ENCODE assay signal across 8 mouse cellular contexts in the genomic region with DNA sequence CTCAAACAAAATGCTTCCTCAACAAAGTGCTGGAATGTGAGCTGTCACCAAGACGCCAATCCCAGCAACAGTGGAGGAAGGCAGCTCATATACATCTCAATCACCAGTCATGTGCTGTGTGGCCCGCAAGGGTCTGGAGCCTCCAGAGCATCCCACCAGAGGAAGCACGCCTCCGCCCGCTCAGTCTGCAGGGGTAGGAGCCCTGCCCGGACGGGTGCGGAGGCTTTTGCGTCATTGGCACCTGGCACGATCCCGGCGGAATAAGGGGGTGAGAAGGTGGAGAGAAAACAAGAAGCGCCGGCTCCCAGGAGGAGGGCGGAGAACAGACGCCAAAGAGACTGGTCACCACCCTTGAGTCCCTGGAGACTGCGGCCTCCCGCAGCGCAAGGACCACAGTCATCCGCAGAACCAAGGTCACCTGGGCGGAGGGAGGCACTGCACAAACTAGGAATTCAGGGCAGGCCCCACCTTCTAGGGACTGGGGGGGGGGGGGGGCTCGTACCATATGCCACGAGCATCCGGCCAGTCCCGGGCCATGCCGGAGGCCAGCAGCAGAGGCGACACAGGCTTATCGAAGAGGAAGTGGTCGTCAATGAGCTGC. TPM values are rescaled to one million over a fixed set of nuclear protein-coding genes. Genes with fewer than 3 reads are reported as not detected.
A peak's percentile ranks its signal among the peaks of the same experiment; 100 is the strongest.
DNase-seq lines count a peak whose midpoint lies in the region; ATAC-seq and TF ChIP-seq lines count a peak whose summit lies in the region.

No protein-coding gene starts in this region.

- H3K27me3 ChIP-seq in spleen, adult 2 months (ENCODE audit: control insufficient read depth, insufficient read depth, low read length): peaks cover 9% of the 10 kb centered on the region
- H3K27me3 ChIP-seq in embryonic facial prominence, embryonic 11.5 days (ENCODE audit: control insufficient read depth, insufficient read depth, low read length): peaks cover 34% of the 10 kb centered on the region
- peaks cover 14% of the 10 kb centered on the region for H3K27me3 ChIP-seq in hindbrain, embryonic 12.5 days
- peaks cover 51% of the 10 kb centered on the region for H3K27me3 ChIP-seq in limb, embryonic 15.5 days
- H3K27me3 ChIP-seq in neural tube, embryonic 12.5 days (replicated peaks): peaks cover 5% of the 10 kb centered on the region; the same call in 1 of the 2 replicates

- no peaks in the 10 kb centered on the region for H3K9me3 ChIP-seq in embryonic facial prominence, embryonic 11.5 days (replicated peaks; ENCODE audit: control insufficient read depth, low read length)
- no peaks in the 10 kb centered on the region for H3K9me3 ChIP-seq in hindbrain, embryonic 12.5 days (replicated peaks)
- no peaks in the 10 kb centered on the region for H3K9me3 ChIP-seq in limb, embryonic 15.5 days
- H3K9me3 ChIP-seq in neural tube, embryonic 12.5 days: no peaks in the 10 kb centered on the region

- H3K4me2 ChIP-seq in embryonic facial prominence, embryonic 11.5 days (ENCODE audit: low read depth, low read length): peak overlapping the region; percentile 94
- peak overlapping the region; percentile 90 for H3K4me2 ChIP-seq in hindbrain, embryonic 12.5 days (replicated peaks)
- peak overlapping the region; percentile 98 for H3K4me2 ChIP-seq in limb, embryonic 15.5 days
- peak overlapping the region; percentile 95 for H3K4me2 ChIP-seq in neural tube, embryonic 12.5 days (replicated peaks)

- DNase-seq in spleen, adult 2 months (ENCODE audit: low read depth in 1 of 2, low spot score in 2 of 2): no peak
- no peak for DNase-seq in spleen, postnatal 14 days (ENCODE audit: low spot score in 2 of 2)
- DNase-seq in embryonic facial prominence, embryonic 11.5 days (ENCODE audit: low spot score): no peak
- DNase-seq in layer of hippocampus, adult 9-10 months (ENCODE audit: low spot score): no peak
- no peak for DNase-seq in T-cell, adult 2 months (ENCODE audit: low spot score)

- TF ChIP-seq POLR2A in spleen, adult 2 months (IDR thresholded peaks at IDR 0.05; ENCODE audit: low read depth, low read length): no peak

- H3K4me3 ChIP-seq in spleen, adult 2 months (ENCODE audit: extremely low read depth, insufficient read depth, insufficient read length): peak overlapping the region; percentile 49; the same call in 1 of the 2 replicates
- H3K4me3 ChIP-seq in embryonic facial prominence, embryonic 11.5 days (ENCODE audit: low read depth, low read length): peak overlapping the region; percentile 42
- H3K4me3 ChIP-seq in hindbrain, embryonic 12.5 days: peak overlapping the region; percentile 87
- H3K4me3 ChIP-seq in limb, embryonic 15.5 days: peak overlapping the region; percentile 54
- peak overlapping the region; percentile 89 for H3K4me3 ChIP-seq in neural tube, embryonic 12.5 days

- H3K27ac ChIP-seq in spleen, adult 2 months (ENCODE audit: insufficient read depth, low read length): no peak overlapping the region
- no peak overlapping the region for H3K27ac ChIP-seq in embryonic facial prominence, embryonic 11.5 days (replicated peaks; ENCODE audit: low read depth, low read length)
- peak overlapping the region; percentile 90 for H3K27ac ChIP-seq in hindbrain, embryonic 12.5 days
- no peak overlapping the region for H3K27ac ChIP-seq in limb, embryonic 15.5 days
- peak overlapping the region; percentile 84; the same call in 1 of the 2 replicates for H3K27ac ChIP-seq in neural tube, embryonic 12.5 days

- ATAC-seq in embryonic facial prominence, embryonic 11.5 days (replicated peaks; ENCODE audit: insufficient number of reproducible peaks, low FRiP score, low TSS enrichment, low read depth): no peak; the same call in 1 of the 2 replicates
- no peak for ATAC-seq in hindbrain, embryonic 12.5 days (ENCODE audit: low FRiP score)
- no peak for ATAC-seq in limb, embryonic 15.5 days (ENCODE audit: insufficient number of reproducible peaks, low FRiP score, low TSS enrichment, low read depth)
- ATAC-seq in neural tube, embryonic 12.5 days (ENCODE audit: low FRiP score, low read depth): no peak

- 47% methylated on average over 28 of the region's 29 CpGs for WGBS in spleen, adult 2 months
- WGBS in embryonic facial prominence, embryonic 11.5 days: 4% methylated on average over 29 of the region's 29 CpGs
- WGBS in hindbrain, embryonic 12.5 days: 2% methylated on average over 26 of the region's 29 CpGs
- WGBS in limb, embryonic 15.5 days: 9% methylated on average over 29 of the region's 29 CpGs
- 2% methylated on average over 28 of the region's 29 CpGs for WGBS in neural tube, embryonic 12.5 days

- no peak for TF ChIP-seq CTCF in spleen, adult 2 months (IDR thresholded peaks at IDR 0.05; ENCODE audit: extremely low read depth, insufficient read depth, insufficient read length, insufficient replicate concordance)

- peaks cover 11% of the 10 kb centered on the region for H3K4me1 ChIP-seq in spleen, adult 2 months (ENCODE audit: control insufficient read depth, insufficient read depth, insufficient read length)
- H3K4me1 ChIP-seq in embryonic facial prominence, embryonic 11.5 days (ENCODE audit: control insufficient read depth, insufficient read depth, low read length): 0 out of 2 replicates have a peak, but pooled peaks cover 7% of the 10 kb centered on the region
- peaks cover 36% of the 10 kb centered on the region for H3K4me1 ChIP-seq in hindbrain, embryonic 12.5 days
- H3K4me1 ChIP-seq in limb, embryonic 15.5 days: peaks cover 58% of the 10 kb centered on the region
- peaks cover 36% of the 10 kb centered on the region for H3K4me1 ChIP-seq in neural tube, embryonic 12.5 days

- H3K9ac ChIP-seq in embryonic facial prominence, embryonic 11.5 days (replicated peaks; ENCODE audit: low read length): peak overlapping the region; percentile 47
- peak overlapping the region; percentile 91 for H3K9ac ChIP-seq in hindbrain, embryonic 12.5 days
- H3K9ac ChIP-seq in limb, embryonic 15.5 days: no peak overlapping the region; the same call in 1 of the 2 replicates
- peak overlapping the region; percentile 95 for H3K9ac ChIP-seq in neural tube, embryonic 12.5 days

- no peaks in the 10 kb centered on the region for H3K36me3 ChIP-seq in spleen, adult 2 months (ENCODE audit: control insufficient read depth, insufficient read depth, low read length)
- H3K36me3 ChIP-seq in embryonic facial prominence, embryonic 11.5 days (replicated peaks; ENCODE audit: control insufficient read depth, insufficient read depth, low read depth, low read length): no peaks in the 10 kb centered on the region
- H3K36me3 ChIP-seq in hindbrain, embryonic 12.5 days: peaks cover 27% of the 10 kb centered on the region
- no peaks in the 10 kb centered on the region for H3K36me3 ChIP-seq in limb, embryonic 15.5 days
- peaks cover 23% of the 10 kb centered on the region for H3K36me3 ChIP-seq in neural tube, embryonic 12.5 days

RNA-seq across cellular contexts. Expression of a gene that starts 1.7 kb away (rescaled TPM):
- polyA plus RNA-seq in spleen, adult 2 months (2012; rRNA removed): 139 and 197 TPM in 2 replicates
- polyA plus RNA-seq in embryonic facial prominence, embryonic 11.5 days (2014; fragmentation: Nextera tagmentation; extraction: Ambion mirVana): 450 and 485 TPM in 2 replicates
- polyA plus RNA-seq in hindbrain, embryonic 12.5 days (2016; fragmentation: Nextera tagmentation; extraction: Ambion mirVana): 1,558 and 1,759 TPM in 2 replicates
- polyA plus RNA-seq in limb, embryonic 15.5 days (2015; fragmentation: Nextera tagmentation; extraction: Ambion mirVana): 132 and 183 TPM in 2 replicates
- polyA plus RNA-seq in neural tube, embryonic 12.5 days (2016; fragmentation: Nextera tagmentation; extraction: Ambion mirVana): 2,325 and 2,426 TPM in 2 replicates

RNA-seq across cellular contexts. Expression of a gene that starts 7.4 kb away (rescaled TPM):
- 40.6 and 48.1 TPM in 2 replicates for polyA plus RNA-seq in spleen, adult 2 months (2012; rRNA removed)
- 3.8 and 5.4 TPM in 2 replicates for polyA plus RNA-seq in embryonic facial prominence, embryonic 11.5 days (2014; fragmentation: Nextera tagmentation; extraction: Ambion mirVana)
- 10.7 and 10.8 TPM in 2 replicates for polyA plus RNA-seq in hindbrain, embryonic 12.5 days (2016; fragmentation: Nextera tagmentation; extraction: Ambion mirVana)
- polyA plus RNA-seq in limb, embryonic 15.5 days (2015; fragmentation: Nextera tagmentation; extraction: Ambion mirVana): 14.4 and 14.8 TPM in 2 replicates
- 12.0 and 12.1 TPM in 2 replicates for polyA plus RNA-seq in neural tube, embryonic 12.5 days (2016; fragmentation: Nextera tagmentation; extraction: Ambion mirVana)

RNA-seq across cellular contexts. Expression of a gene that starts 42.6 kb away (rescaled TPM):
- 6.2 and 7.7 TPM in 2 replicates for polyA plus RNA-seq in spleen, adult 2 months (2012; rRNA removed)
- polyA plus RNA-seq in embryonic facial prominence, embryonic 11.5 days (2014; fragmentation: Nextera tagmentation; extraction: Ambion mirVana): 56.8 and 59.8 TPM in 2 replicates
- 60.4 and 62.3 TPM in 2 replicates for polyA plus RNA-seq in hindbrain, embryonic 12.5 days (2016; fragmentation: Nextera tagmentation; extraction: Ambion mirVana)
- polyA plus RNA-seq in limb, embryonic 15.5 days (2015; fragmentation: Nextera tagmentation; extraction: Ambion mirVana): 69.4 and 71.2 TPM in 2 replicates
- 60.1 and 61.8 TPM in 2 replicates for polyA plus RNA-seq in neural tube, embryonic 12.5 days (2016; fragmentation: Nextera tagmentation; extraction: Ambion mirVana)

RNA-seq across cellular contexts. Expression of a gene that starts 42.6 kb away (rescaled TPM):
- 22.2 and 33.3 TPM in 2 replicates for polyA plus RNA-seq in spleen, adult 2 months (2012; rRNA removed)
- polyA plus RNA-seq in embryonic facial prominence, embryonic 11.5 days (2014; fragmentation: Nextera tagmentation; extraction: Ambion mirVana): 55.2 and 57.7 TPM in 2 replicates
- 49.9 and 54.0 TPM in 2 replicates for polyA plus RNA-seq in hindbrain, embryonic 12.5 days (2016; fragmentation: Nextera tagmentation; extraction: Ambion mirVana)
- 48.4 and 51.2 TPM in 2 replicates for polyA plus RNA-seq in limb, embryonic 15.5 days (2015; fragmentation: Nextera tagmentation; extraction: Ambion mirVana)
- 54.6 and 57.3 TPM in 2 replicates for polyA plus RNA-seq in neural tube, embryonic 12.5 days (2016; fragmentation: Nextera tagmentation; extraction: Ambion mirVana)

Comparison
In these comparisons a context has a peak if more than half of its experiments do, and no peak if none do; other contexts are left out.
1. H3K27ac ChIP-seq: peak in hindbrain, embryonic 12.5 days (single experiment) and neural tube, embryonic 12.5 days (single experiment); none in spleen, adult 2 months (single experiment), embryonic facial prominence, embryonic 11.5 days (single experiment) and limb, embryonic 15.5 days (single experiment).
2. Peak in every context shown above with its lines, with median percentiles within 50 percentile points of each other: H3K4me3 ChIP-seq and H3K4me2 ChIP-seq.